Mouse (Mus musculus) embryonic facial prominence, embryonic 13.5 days (tissue): ENCODE results near the gene Tnni3k. TPM values are rescaled to one million over a fixed set of nuclear protein-coding genes. Genes with fewer than 3 reads are reported as not detected.

ENCODE experiments used
- ATAC-seq: fragments of 200-750 bp; cut with Nextera tagmentation; 2 replicates; pipeline ENCODE4 v1.8.0; 2017; ENCODE audit warnings: low read depth; ENCODE audit not compliant: insufficient number of reproducible peaks, insufficient read depth, low FRiP score, low TSS enrichment
- H3K27ac ChIP-seq: fragments of 300-500 bp; sonication (generic); 2 replicates; pipeline ENCODE4 v1.5.1; 2015; ENCODE audit warnings: moderate library complexity, mild to moderate bottlenecking, inconsistent platforms
- H3K27me3 ChIP-seq: fragments of 300-500 bp; sonication (generic); 2 replicates; pipeline ENCODE4 v1.6.1; 2015; ENCODE audit warnings: mild to moderate bottlenecking, inconsistent platforms
- H3K36me3 ChIP-seq: fragments of 300-500 bp; sonication (generic); 2 replicates; pipeline ENCODE4 v1.6.1; 2015; ENCODE audit warnings: mild to moderate bottlenecking, inconsistent platforms
- H3K4me1 ChIP-seq: fragments of 300-500 bp; sonication (generic); 2 replicates; pipeline ENCODE4 v1.6.1; 2015; ENCODE audit warnings: inconsistent platforms
- H3K4me2 ChIP-seq: fragments of 300-500 bp; sonication (generic); 2 replicates; pipeline ENCODE4 v1.6.1; 2015; ENCODE audit warnings: moderate library complexity, mild to moderate bottlenecking, inconsistent platforms
- H3K4me3 ChIP-seq: fragments of 300-500 bp; sonication (generic); 2 replicates; pipeline ENCODE4 v1.5.1; 2015; ENCODE audit warnings: mild to moderate bottlenecking, inconsistent platforms
- H3K9ac ChIP-seq: fragments of 300-500 bp; sonication (generic); 2 replicates; pipeline ENCODE4 v1.6.1; 2015; ENCODE audit warnings: mild to moderate bottlenecking, inconsistent platforms
- H3K9me3 ChIP-seq: fragments of 300-500 bp; sonication (generic); 2 replicates; pipeline ENCODE4 v1.6.1; 2016; ENCODE audit warnings: inconsistent platforms
- WGBS: fragments of 180-500 bp; shearing (Covaris S2); methylation state at CpG from one replicate; pipeline ENCODE4 v1.1.7; 2015; ENCODE audit warnings: mixed read lengths; 5-methylcytosine and 5-hydroxymethylcytosine counted together
- polyA plus RNA-seq: library from polyadenylated mRNA; unstranded; fragments of >200 nt; fragmentation: Nextera tagmentation; extraction: Ambion mirVana; gene quantifications from 2 replicates; pipeline ENCODE4 v1.2.1, GENCODE M21; 2015

Tnni3k gene
- polyA plus RNA-seq, 1 experiment from 2014 or later = 0.08 TPM

DNA sequence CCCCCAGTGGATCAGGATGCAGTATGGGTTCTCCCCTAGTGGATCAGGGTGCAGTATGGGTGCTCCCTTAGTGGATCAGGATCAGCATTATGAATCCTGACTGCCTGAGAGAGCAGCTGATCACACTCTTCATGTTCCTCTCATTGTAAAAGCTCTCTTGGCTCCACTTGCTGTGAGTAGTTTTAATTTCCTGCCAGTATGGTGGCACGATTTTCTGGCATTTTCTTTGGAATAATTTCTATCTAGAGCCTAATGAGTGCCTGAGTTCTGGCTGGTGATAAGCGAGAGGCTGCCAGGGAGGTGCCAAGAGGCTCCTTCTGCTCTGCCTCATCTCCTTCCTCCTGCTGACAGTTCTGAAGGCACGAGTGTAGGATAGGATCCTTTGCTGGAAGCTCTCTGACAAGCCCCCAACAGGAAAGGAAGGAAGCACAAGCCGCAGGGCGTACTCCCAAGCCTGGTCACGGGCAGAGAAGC, 109.5 kb downstream of the Tnni3k start:
- 74% methylated on average over 6 of the region's 6 CpGs for WGBS
- Histone ChIP-seq H3K9me3 (no peaks in the 10 kb centered on the region), H3K4me1 (no peaks in the 10 kb centered on the region), H3K36me3 (no peaks in the 10 kb centered on the region), H3K4me2 (no peak overlapping the region), H3K27ac (no peak overlapping the region), H3K4me3 (no peak overlapping the region), H3K27me3 (no peaks in the 10 kb centered on the region), H3K9ac (no peak overlapping the region)
- ATAC-seq = no peak

DNA sequence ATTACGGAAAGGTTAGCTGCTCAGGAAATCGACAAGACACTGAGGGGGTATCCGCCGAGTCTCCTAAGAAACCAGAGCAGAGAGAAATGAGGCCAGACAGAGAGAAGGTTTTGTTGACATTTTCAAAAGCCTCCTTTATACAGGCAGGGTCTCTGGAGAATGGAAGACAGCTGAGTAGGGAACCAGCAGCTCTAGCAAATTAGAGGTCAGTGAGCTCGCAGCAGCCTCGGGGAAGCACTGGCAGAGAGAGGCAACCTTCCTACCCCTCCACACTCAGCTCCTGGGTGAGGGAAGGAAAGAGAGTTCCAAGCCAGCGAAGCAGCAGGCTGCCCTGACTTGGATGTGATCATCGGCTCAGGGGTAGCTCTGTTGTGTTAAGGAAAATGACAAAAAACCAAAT, 127.5 kb downstream of the Tnni3k start:
- no peak for ATAC-seq
- Histone ChIP-seq H3K4me2 (peak overlapping the region; percentile 38), H3K27me3 (no peaks in the 10 kb centered on the region), H3K9me3 (no peaks in the 10 kb centered on the region), H3K27ac (no peak overlapping the region), H3K36me3 (no peaks in the 10 kb centered on the region), H3K9ac (no peak overlapping the region), H3K4me3 (no peak overlapping the region), H3K4me1 (peaks cover 4% of the 10 kb centered on the region; the same call in 1 of the 2 replicates)
- 26% methylated on average over 8 of the region's 8 CpGs for WGBS

DNA sequence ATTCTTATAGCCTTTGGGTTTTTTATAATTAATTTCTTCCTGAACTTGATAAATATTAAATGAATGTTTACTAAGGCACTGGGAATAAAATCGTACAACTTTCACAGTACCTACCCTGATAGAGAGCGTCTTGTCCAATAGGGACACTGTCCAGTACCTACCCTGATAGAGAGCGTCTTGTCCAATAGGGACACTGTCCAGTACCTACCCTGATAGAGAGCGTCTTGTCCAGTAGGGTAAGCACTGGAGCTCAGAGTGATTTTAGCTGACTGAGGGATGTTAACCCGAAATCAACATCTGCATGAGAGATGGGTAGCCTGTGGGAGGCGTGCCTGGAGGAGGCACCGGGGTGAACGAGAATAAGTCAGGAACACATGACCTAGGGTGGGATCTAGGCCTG, 130.3 kb downstream of the Tnni3k start:
- Histone ChIP-seq H3K9ac (no peak overlapping the region), H3K9me3 (no peaks in the 10 kb centered on the region), H3K4me2 (no peak overlapping the region), H3K36me3 (no peaks in the 10 kb centered on the region), H3K4me3 (no peak overlapping the region), H3K4me1 (peaks cover 4% of the 10 kb centered on the region; the same call in 1 of the 2 replicates), H3K27ac (no peak overlapping the region), H3K27me3 (no peaks in the 10 kb centered on the region)
- WGBS = 87% methylated on average over 8 of the region's 8 CpGs
- ATAC-seq = no peak

DNA sequence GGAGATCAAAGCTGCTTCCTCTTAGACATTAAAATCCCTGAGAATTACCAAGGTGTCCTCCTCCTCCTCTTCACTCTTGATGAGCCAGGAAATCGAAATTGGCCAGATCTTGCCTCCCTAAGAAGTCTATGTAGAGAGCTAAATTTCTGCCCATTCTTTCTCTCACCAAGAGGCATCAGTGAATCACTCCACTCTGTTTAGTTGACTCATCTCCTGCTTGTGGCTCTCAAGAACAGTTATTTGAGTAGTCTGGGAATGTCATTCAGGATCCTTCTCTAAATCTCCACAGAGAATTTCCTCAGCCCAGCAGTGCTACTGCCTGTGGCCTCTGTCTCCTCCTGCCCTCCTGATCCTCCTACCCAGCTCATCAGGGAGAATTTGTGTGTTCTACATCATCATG, 139.6 kb downstream of the Tnni3k start:
- no peak overlapping the region for H3K9ac ChIP-seq
- ATAC-seq = no peak
- H3K4me1 ChIP-seq = 0 out of 2 replicates have a peak, but pooled peaks cover 4% of the 10 kb centered on the region
- WGBS = 83% methylated on average over 1 of the region's 1 CpGs
- H3K27me3 ChIP-seq = no peaks in the 10 kb centered on the region
- H3K27ac ChIP-seq = no peak overlapping the region
- H3K4me3 ChIP-seq = no peak overlapping the region
- H3K36me3 ChIP-seq = no peaks in the 10 kb centered on the region
- H3K4me2 ChIP-seq = no peak overlapping the region
- no peaks in the 10 kb centered on the region for H3K9me3 ChIP-seq

DNA sequence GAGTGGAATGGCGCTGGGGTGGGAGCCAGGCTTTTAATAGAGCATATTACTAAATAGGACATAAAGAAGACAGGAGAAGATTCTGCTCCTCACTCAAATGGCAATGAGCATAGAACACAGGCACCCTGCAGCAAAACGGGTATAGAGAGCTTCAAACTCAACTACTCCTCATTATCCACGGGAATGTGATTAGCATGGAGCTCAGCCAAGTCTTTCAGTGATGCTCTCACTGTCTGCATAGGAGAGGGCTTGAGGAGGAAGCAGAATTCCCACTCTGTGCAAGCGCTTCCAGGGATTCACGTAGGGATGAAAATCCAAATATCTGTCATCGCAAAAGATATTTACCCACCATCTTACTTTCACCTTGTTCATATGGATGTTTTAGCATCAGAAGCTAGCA, 141.6 kb downstream of the Tnni3k start:
- 59% methylated on average over 6 of the region's 6 CpGs for WGBS
- H3K36me3 ChIP-seq = no peaks in the 10 kb centered on the region
- 0 out of 2 replicates have a peak, but pooled peaks cover 4% of the 10 kb centered on the region for H3K4me1 ChIP-seq
- H3K4me3 ChIP-seq = no peak overlapping the region
- no peak overlapping the region for H3K27ac ChIP-seq
- no peaks in the 10 kb centered on the region for H3K27me3 ChIP-seq
- ATAC-seq = no peak
- H3K9ac ChIP-seq = no peak overlapping the region
- no peaks in the 10 kb centered on the region for H3K9me3 ChIP-seq
- no peak overlapping the region for H3K4me2 ChIP-seq

DNA sequence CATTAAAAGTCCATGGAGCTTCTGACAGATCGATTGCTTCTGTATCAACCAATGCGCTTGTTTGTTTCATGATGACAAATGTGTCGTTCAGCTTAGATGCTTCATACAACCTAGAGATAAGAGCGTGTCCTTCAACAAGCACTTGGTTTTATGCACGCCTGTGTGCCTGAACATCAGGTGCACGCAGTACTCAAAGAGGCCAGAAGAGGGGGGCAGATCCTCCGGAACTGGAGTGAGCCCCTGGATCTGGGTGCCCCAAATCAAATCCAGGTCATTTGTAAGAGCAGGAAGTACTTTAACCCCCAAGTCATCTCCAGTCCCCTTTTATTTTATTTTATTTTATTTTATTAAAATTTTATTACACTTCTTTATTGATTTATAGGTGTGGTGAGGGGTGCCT, 158.5 kb downstream of the Tnni3k start:
- Histone ChIP-seq H3K4me1 (no peaks in the 10 kb centered on the region), H3K9ac (no peak overlapping the region), H3K27me3 (no peaks in the 10 kb centered on the region), H3K27ac (no peak overlapping the region), H3K4me2 (no peak overlapping the region), H3K9me3 (no peaks in the 10 kb centered on the region), H3K36me3 (no peaks in the 10 kb centered on the region), H3K4me3 (no peak overlapping the region)
- 63% methylated on average over 7 of the region's 7 CpGs for WGBS
- no peak for ATAC-seq

DNA sequence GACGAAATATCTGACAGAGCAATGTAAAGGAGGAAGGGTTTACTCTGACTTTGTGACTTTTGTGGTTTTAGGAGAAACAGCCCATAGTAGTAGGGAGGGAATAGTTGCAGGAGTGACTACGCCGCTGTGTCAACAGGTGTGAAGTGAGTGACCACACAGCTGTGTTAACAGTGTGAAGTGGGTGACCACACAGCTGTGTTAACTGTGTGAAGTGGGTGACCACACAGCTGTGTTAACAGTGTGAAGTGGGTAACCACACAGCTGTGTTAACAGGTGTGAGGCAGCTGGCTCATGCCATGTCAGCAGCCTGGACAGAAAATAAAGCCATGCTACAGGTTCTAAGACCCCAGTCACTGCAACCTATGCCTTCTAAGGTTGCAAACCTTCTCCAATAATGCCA, 162.0 kb downstream of the Tnni3k start:
- H3K36me3 ChIP-seq = no peaks in the 10 kb centered on the region

DNA sequence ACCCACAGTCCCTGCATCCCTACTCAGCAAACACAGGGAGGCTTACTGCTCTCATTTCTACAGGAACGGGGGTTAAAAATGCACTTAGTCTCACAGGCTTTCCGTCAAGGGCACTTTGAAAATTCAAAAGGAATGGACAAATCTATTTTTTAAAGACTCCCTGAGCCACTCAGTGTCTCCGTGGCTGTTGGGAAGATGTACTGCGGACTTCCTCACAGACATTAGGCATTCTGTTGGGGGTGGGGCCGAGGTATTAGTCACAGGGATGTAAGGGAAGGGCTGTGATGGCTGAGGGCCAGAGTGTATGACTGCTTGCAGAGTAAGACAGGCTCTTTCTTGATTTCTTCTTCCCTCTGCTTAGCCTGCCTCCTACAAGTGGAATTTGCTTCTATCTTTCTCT, 169.8 kb downstream of the Tnni3k start:
- Histone ChIP-seq H3K9me3 (no peaks in the 10 kb centered on the region), H3K27ac (no peak overlapping the region), H3K9ac (no peak overlapping the region), H3K4me3 (no peak overlapping the region), H3K4me2 (no peak overlapping the region), H3K36me3 (no peaks in the 10 kb centered on the region), H3K27me3 (no peaks in the 10 kb centered on the region), H3K4me1 (peaks cover 11% of the 10 kb centered on the region)
- ATAC-seq = no peak
- WGBS = 22% methylated on average over 5 of the region's 5 CpGs

More for the DNA sequence above, 162.0 kb downstream of the Tnni3k start:
- ATAC-seq = no peak
- no peak overlapping the region for H3K4me2 ChIP-seq
- no peak overlapping the region for H3K9ac ChIP-seq
- WGBS = 88% methylated on average over 3 of the region's 3 CpGs
- H3K9me3 ChIP-seq = no peaks in the 10 kb centered on the region
- H3K27ac ChIP-seq = no peak overlapping the region
- H3K4me1 ChIP-seq = no peaks in the 10 kb centered on the region
- H3K4me3 ChIP-seq = no peak overlapping the region
- no peaks in the 10 kb centered on the region for H3K27me3 ChIP-seq

DNA sequence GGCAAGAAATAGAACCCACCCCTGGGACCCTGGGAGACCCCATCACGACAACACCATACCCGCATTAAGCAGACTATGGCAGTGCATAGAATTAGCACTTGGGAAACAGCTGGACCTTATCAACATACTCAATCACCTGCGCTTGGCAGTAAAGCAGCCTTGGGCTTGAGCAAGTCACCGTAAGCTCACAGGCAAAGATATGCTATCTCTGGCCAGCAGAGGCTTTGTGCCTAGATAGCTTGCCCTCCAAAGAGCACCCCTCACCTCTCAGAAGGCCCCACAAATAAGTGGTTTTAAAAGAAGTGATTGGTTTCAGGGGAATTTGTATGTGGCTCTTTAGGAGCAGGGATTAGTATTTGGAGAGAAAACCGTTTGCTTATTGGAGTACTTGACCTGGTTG, 170.2 kb downstream of the Tnni3k start:
- Histone ChIP-seq H3K4me3 (no peak overlapping the region), H3K27me3 (no peaks in the 10 kb centered on the region), H3K27ac (no peak overlapping the region), H3K36me3 (no peaks in the 10 kb centered on the region), H3K4me1 (peaks cover 13% of the 10 kb centered on the region), H3K9me3 (no peaks in the 10 kb centered on the region), H3K4me2 (no peak overlapping the region), H3K9ac (no peak overlapping the region)
- ATAC-seq = no peak
- 46% methylated on average over 5 of the region's 5 CpGs for WGBS

DNA sequence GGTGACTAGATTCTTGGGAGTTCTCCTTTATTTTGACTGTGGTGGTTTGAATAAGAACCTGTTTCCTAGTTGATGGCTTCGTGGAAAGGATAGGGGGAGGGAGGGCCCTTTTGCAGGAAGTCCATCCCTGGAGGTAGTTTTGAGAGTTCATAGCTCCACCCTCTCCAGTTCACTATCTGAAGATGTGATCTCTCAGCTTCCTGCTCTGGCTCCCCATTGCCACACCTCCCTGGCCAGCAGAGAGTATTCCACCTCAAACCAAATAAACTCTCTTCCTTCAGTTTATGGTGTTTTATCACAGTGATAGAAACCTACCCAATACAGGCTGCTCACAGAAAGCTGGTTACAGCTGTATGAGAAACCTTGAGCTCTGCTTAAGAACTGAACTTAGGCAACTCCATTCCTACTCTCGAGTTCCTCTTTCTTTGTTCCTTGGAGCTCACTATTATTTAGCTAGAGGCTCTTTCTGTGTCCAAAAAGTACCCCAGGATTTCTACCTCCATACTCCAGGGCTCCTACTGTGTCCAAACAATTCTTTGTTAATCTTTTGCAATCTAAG, 173.7 kb downstream of the Tnni3k start:
- H3K4me2 ChIP-seq = no peak overlapping the region
- no peak for ATAC-seq
- H3K27me3 ChIP-seq = no peaks in the 10 kb centered on the region
- H3K9me3 ChIP-seq = no peaks in the 10 kb centered on the region
- no peak overlapping the region for H3K9ac ChIP-seq
- no peak overlapping the region for H3K4me3 ChIP-seq
- H3K36me3 ChIP-seq = no peaks in the 10 kb centered on the region
- 66% methylated on average over 2 of the region's 2 CpGs for WGBS
- peaks cover 13% of the 10 kb centered on the region for H3K4me1 ChIP-seq
- H3K27ac ChIP-seq = no peak overlapping the region

DNA sequence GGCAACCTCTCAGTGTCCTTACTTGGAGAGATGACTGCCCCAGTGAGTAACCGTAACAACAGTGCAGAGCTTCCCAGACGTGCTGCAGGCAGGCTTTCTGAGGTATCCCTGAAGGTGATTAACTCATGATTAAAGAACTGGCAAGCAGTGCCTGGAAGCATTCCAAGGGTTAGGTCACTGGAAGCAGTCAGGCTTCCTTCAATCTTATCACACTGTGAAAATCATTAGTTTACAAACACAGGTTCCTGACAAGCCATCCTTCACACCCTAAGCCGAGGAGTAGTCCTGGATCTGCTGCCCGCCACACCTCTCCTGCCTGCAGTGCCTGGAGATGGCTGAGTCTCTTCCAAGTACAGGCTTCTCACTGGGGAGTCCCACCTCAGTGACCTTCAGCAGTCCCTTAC, 174.7 kb downstream of the Tnni3k start:
- ATAC-seq = no peak
- WGBS = 52% methylated on average over 4 of the region's 4 CpGs
- Histone ChIP-seq H3K9me3 (no peaks in the 10 kb centered on the region), H3K4me2 (no peak overlapping the region), H3K36me3 (no peaks in the 10 kb centered on the region), H3K4me1 (peaks cover 11% of the 10 kb centered on the region), H3K4me3 (no peak overlapping the region), H3K27me3 (no peaks in the 10 kb centered on the region), H3K9ac (no peak overlapping the region), H3K27ac (no peak overlapping the region)

DNA sequence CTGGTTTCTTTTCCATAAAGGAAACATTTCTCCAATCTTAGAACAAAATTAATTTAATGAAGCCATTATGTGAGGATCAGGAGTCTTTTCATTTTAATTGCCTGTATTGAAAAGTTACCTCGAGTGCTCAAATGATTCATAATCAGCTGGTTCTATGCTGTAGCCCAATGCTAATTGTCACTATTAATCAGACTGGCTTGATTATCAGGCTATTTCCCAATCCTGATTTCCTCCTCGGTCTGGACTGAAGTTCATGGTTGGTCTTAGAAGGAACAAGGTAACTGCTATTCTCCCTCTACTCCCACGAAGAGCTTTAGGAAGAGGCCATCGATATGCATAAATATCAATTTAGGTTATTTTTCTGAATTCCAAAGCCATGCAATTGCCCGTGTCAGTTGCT, 175.1 kb downstream of the Tnni3k start:
- 71% methylated on average over 5 of the region's 5 CpGs for WGBS

More for the DNA sequence above, 175.1 kb downstream of the Tnni3k start:
- Histone ChIP-seq H3K9ac (no peak overlapping the region), H3K4me1 (peaks cover 7% of the 10 kb centered on the region), H3K4me3 (no peak overlapping the region), H3K9me3 (no peaks in the 10 kb centered on the region), H3K27ac (no peak overlapping the region), H3K4me2 (no peak overlapping the region), H3K27me3 (no peaks in the 10 kb centered on the region), H3K36me3 (no peaks in the 10 kb centered on the region)
- no peak for ATAC-seq
